Mouse (Mus musculus) midbrain, embryonic 16.5 days (tissue): Measurements from ENCODE around the gene Phldb3. TPM values are rescaled to one million over a fixed set of nuclear protein-coding genes. Genes with fewer than 3 reads are reported as not detected.
A peak's percentile ranks its signal among the peaks of the same experiment; 100 is the strongest.

Source experiments
- ATAC-seq: fragments of 200-750 bp; cut with Nextera tagmentation; 2 replicates; pipeline ENCODE4 v1.8.0; 2017; ENCODE audit warnings: moderate TSS enrichment
- H3K27ac ChIP-seq: fragments of 300-500 bp; sonication (generic); 2 replicates; pipeline ENCODE4 v1.5.1; 2014; ENCODE audit warnings: mild to moderate bottlenecking, low read length, mixed read lengths
- H3K27me3 ChIP-seq: fragments of 300-500 bp; sonication (generic); 2 replicates; pipeline ENCODE4 v1.6.1; 2014; ENCODE audit warnings: low read depth, low read length, mixed read lengths; ENCODE audit not compliant: control insufficient read depth, insufficient read depth
- H3K36me3 ChIP-seq: fragments of 300-500 bp; sonication (generic); 2 replicates; pipeline ENCODE4 v1.6.1; 2014; ENCODE audit warnings: mild to moderate bottlenecking, low read length, moderate library complexity, mixed read lengths; ENCODE audit not compliant: control insufficient read depth, insufficient read depth
- H3K4me1 ChIP-seq: fragments of 300-500 bp; sonication (generic); 2 replicates; pipeline ENCODE4 v1.6.1; 2014; ENCODE audit warnings: mild to moderate bottlenecking, low read length, mixed read lengths; ENCODE audit not compliant: control insufficient read depth, insufficient read depth
- H3K4me2 ChIP-seq: fragments of 300-500 bp; sonication (generic); 2 replicates; pipeline ENCODE4 v1.6.1; 2014; ENCODE audit warnings: mild to moderate bottlenecking, low read length, mixed read lengths
- H3K4me3 ChIP-seq: fragments of 300-500 bp; sonication (generic); 2 replicates; pipeline ENCODE4 v1.5.1; 2014; ENCODE audit warnings: low read depth, mild to moderate bottlenecking, low read length, moderate library complexity, mixed read lengths
- H3K9ac ChIP-seq: fragments of 300-500 bp; sonication (generic); 2 replicates; pipeline ENCODE4 v1.6.1; 2014; ENCODE audit warnings: low read depth, low read length, mixed read lengths
- H3K9me3 ChIP-seq: fragments of 300-500 bp; sonication (generic); replicated peaks from 2 replicates; pipeline ENCODE4 v1.6.1; 2014; ENCODE audit warnings: mild to moderate bottlenecking, low read length, mixed read lengths; ENCODE audit not compliant: control insufficient read depth, poor library complexity, severe bottlenecking
- WGBS: fragments of 180-500 bp; shearing (Covaris S2); extraction: QIAGEN DNeasy Blood & Tissue Kit; methylation state at CpG from one replicate; pipeline ENCODE4 v1.1.7; 2014; 5-methylcytosine and 5-hydroxymethylcytosine counted together
- polyA plus RNA-seq: library from polyadenylated mRNA; unstranded; fragments of >200 nt; fragmentation: Nextera tagmentation; extraction: Ambion mirVana; gene quantifications from 2 replicates; pipeline ENCODE4 v1.2.1, GENCODE M21; 2015

Phldb3 gene
- polyA plus RNA-seq, 1 experiment from 2014 or later: not detected

DNA sequence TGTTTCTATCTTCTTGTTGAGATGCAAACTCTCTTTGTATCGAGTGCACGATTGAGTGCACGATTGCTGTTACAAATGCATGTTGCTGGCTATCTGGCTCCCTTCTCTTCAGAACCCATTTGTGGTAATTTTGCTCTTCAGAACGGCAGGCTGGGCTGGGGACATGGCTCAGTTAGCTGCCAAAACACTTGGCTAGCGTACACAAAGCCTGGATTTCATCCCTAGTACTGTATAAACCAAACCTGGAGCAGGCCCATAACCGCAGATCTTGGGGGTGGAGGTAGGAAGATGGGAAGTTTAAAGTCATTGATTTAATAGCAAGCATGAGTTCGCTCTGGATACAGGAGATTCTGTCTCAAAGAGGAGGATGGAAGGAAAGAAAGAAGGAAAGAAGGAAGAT, 5.0 kb upstream of the Phldb3 start:
- Histone ChIP-seq H3K36me3 (no peaks in the 10 kb centered on the region), H3K4me3 (no peak overlapping the region), H3K4me1 (peaks cover 1% of the 10 kb centered on the region; the same call in 1 of the 2 replicates), H3K27ac (no peak overlapping the region), H3K4me2 (no peak overlapping the region), H3K9me3 (no peaks in the 10 kb centered on the region), H3K27me3 (peaks cover 14% of the 10 kb centered on the region), H3K9ac (no peak overlapping the region)
- no peak for ATAC-seq
- WGBS: 84% methylated on average over 7 of the region's 7 CpGs

DNA sequence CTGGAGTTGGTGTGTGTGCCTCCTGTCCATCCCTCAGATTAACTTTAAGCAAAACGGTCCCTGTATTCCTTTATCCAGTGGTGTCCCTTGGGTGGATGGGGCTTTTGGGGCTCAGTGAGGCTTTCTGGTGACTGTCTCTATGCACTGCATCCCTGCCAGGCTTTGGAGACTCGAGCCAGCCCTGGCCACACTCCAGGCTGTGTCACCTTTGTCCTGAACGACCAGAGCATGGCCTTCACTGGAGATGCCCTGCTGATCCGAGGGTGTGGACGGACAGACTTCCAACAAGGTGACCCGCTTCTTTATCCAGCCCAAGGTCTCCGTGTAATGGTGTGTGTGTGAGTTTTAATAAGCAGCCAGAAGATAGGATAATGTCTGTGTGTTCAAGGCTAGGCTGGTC, 4.5 kb upstream of the Phldb3 start:
- H3K4me2 ChIP-seq: no peak overlapping the region
- no peak overlapping the region for H3K9ac ChIP-seq
- peaks cover 6% of the 10 kb centered on the region for H3K4me1 ChIP-seq
- no peak for ATAC-seq
- no peaks in the 10 kb centered on the region for H3K36me3 ChIP-seq
- WGBS: 80% methylated on average over 7 of the region's 7 CpGs
- peaks cover 19% of the 10 kb centered on the region for H3K27me3 ChIP-seq
- H3K27ac ChIP-seq: no peak overlapping the region
- H3K9me3 ChIP-seq: no peaks in the 10 kb centered on the region
- H3K4me3 ChIP-seq: no peak overlapping the region

DNA sequence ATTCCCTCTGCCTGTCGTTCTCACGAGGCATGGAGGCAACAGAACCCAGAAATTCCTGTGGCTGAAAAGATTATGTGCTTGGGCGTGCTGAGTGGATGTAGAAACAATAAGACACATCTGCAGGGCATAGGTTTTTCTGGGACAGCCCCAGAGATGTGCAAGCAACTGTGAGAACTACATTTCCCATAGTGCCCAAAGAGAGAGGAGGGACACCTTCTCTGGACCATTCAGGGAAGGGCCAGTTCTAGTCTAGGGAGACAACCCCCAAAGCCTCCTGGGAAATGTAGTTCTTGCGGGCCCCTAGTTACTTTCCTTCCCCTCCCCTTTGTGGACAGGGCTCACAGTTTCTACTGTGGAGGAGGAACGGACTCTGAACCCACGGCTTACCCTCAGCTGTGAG, 2.5 kb upstream of the Phldb3 start:
- H3K9me3 ChIP-seq: no peaks in the 10 kb centered on the region
- H3K4me2 ChIP-seq: no peak overlapping the region
- peak; percentile 82 for ATAC-seq
- H3K4me3 ChIP-seq: no peak overlapping the region
- WGBS: 49% methylated on average over 6 of the region's 6 CpGs
- no peak overlapping the region for H3K27ac ChIP-seq
- peaks cover 36% of the 10 kb centered on the region for H3K27me3 ChIP-seq
- H3K4me1 ChIP-seq: peaks cover 14% of the 10 kb centered on the region
- no peak overlapping the region for H3K9ac ChIP-seq
- no peaks in the 10 kb centered on the region for H3K36me3 ChIP-seq

DNA sequence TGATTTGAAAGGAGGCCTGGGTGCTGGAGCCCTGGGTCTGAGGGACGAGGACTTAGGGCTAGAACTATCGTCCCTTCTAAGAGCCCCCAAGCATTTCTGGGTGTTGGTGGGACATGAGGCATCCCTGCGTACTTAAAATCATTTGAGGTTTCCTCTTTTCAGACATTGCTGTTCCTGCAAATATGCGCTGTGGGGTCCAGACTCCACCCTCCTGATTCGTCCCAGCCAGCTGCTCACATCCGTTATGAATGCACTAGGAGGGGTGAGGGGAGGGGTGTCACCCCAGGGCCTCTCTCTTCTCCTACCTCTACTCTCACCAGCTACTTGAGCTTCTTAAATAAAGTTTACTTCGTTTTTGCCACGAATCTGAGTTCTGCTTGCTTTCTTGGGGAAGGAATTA, 2.0 kb upstream of the Phldb3 start:
- Histone ChIP-seq H3K4me1 (peaks cover 14% of the 10 kb centered on the region), H3K36me3 (no peaks in the 10 kb centered on the region), H3K9me3 (no peaks in the 10 kb centered on the region), H3K27me3 (peaks cover 42% of the 10 kb centered on the region), H3K4me3 (no peak overlapping the region), H3K27ac (no peak overlapping the region), H3K4me2 (no peak overlapping the region), H3K9ac (no peak overlapping the region)
- peak; percentile 15; the same call in 1 of the 2 replicates for ATAC-seq
- WGBS: 78% methylated on average over 8 of the region's 8 CpGs

DNA sequence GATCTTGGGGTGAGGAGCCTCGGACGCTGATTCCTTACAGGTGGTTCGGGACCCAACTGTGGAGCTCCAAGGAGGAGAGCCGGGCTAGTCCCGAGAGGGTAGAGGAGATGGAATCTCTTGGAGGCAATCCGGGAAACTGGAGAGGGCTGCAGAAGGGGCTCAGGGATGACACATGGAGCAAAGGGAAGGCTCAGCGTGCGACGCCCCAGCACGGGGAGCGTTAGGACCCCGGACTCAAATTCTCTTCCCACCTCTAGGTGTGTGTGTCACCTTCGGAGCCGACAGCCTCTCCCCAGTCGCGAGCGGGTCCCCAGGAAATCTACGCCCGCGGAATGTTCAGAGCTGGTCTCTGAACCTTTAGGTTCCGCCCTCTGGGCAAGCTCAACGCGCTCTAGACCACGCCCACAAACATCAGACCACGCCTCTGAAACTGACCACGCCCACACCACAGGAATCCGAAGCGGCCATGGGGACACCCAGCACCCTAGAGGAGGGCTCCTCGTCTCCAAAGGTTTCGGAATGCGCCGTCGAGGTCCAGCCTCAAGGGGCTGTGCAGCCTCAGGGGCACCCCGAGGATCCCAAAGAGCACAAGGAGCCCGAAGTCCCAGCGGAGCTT, 424 bp downstream of the Phldb3 start:
- H3K4me2 ChIP-seq: peak overlapping the region; percentile 56
- H3K9me3 ChIP-seq: no peaks in the 10 kb centered on the region
- no peak for ATAC-seq
- peaks cover 43% of the 10 kb centered on the region for H3K27me3 ChIP-seq
- no peaks in the 10 kb centered on the region for H3K36me3 ChIP-seq
- H3K4me1 ChIP-seq: peaks cover 14% of the 10 kb centered on the region
- 1% methylated on average over 36 of the region's 36 CpGs for WGBS
- H3K9ac ChIP-seq: peak overlapping the region; percentile 14; the same call in 1 of the 2 replicates
- peak overlapping the region; percentile 36 for H3K4me3 ChIP-seq
- H3K27ac ChIP-seq: no peak overlapping the region

DNA sequence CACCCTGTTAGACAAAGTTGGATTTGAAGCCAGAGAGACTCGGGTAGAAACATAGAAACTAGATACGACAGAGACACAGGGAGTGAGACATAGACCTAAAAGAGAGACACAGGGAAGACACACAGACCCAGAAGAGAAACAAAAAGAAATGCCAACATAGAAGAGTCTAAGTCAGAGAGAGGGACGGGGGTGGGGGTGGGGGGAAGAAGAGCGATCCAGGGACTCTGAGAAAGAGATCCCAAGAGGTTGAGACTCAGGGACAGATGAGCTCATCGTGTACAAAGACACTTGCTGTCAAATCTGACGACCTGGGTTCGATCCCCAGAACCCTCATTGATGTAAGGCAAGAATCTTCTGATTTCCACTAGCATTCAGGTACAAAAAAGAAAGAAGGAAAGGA, 1.1 kb downstream of the Phldb3 start:
- Histone ChIP-seq H3K9ac (no peak overlapping the region), H3K9me3 (no peaks in the 10 kb centered on the region), H3K4me1 (peaks cover 14% of the 10 kb centered on the region), H3K27me3 (peaks cover 43% of the 10 kb centered on the region), H3K27ac (no peak overlapping the region), H3K4me2 (0 out of 2 replicates have a peak overlapping the region, but pooled peaks have one; percentile 56), H3K36me3 (no peaks in the 10 kb centered on the region), H3K4me3 (no peak overlapping the region)
- no peak for ATAC-seq
- WGBS: 16% methylated on average over 7 of the region's 7 CpGs

DNA sequence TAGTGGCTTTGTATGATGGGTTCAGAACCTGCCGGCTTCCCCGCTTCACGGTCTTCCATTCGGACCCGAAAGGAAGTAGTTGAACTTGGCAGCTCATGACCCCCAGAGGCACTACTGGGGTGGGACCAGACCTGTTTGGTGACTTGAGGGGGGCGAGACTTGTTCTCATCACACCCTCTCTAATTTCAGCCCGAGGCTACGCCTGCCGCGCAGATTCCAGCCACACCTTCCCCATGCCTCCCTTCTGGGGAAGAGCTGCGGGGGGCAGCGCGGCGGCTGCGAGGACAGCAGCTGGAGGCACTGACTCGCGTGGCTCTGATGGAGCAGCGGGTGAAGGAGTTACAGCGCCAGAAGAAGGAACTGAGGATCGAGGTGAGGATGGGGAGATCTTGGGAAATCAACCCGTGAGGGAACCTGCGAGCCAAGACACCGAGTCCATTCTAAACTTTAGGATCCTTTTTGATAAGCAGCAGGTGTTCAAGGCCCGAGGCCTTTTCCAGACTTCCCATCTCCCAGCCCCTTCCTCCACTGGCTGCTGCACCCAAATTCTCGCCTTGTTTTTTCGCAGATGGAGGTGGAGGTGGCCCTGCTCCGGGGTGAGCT, 1.8 kb downstream of the Phldb3 start:
- no peak overlapping the region for H3K27ac ChIP-seq
- peaks cover 14% of the 10 kb centered on the region for H3K4me1 ChIP-seq
- no peaks in the 10 kb centered on the region for H3K9me3 ChIP-seq
- peak overlapping the region; percentile 0; the same call in 1 of the 2 replicates for H3K4me2 ChIP-seq
- no peak overlapping the region; the same call in 1 of the 2 replicates for H3K4me3 ChIP-seq
- H3K9ac ChIP-seq: no peak overlapping the region
- no peaks in the 10 kb centered on the region for H3K36me3 ChIP-seq
- 3% methylated on average over 27 of the region's 27 CpGs for WGBS
- peaks cover 43% of the 10 kb centered on the region for H3K27me3 ChIP-seq
- no peak for ATAC-seq

DNA sequence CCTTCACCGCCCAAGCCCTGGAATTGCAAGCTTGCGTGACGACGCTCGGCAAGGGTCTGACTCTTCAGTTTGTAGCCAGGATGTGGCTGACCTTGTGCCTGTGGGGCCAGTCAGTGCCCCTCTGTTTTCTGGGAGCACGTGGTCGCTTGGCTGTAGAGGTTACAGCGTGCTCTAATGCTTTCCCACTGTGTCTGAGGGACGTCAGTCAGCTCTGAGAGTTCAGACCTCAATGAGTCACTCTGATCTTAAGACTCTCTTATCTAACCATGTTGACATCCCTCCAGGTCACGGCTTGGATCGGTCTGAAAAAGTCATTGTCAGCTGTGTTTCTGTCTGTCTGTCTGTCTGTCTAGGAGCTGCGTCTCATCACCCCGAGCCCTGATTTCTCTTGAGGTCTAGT, 4.3 kb downstream of the Phldb3 start:
- no peaks in the 10 kb centered on the region for H3K36me3 ChIP-seq
- H3K4me1 ChIP-seq: peaks cover 14% of the 10 kb centered on the region
- no peaks in the 10 kb centered on the region for H3K9me3 ChIP-seq
- H3K27ac ChIP-seq: no peak overlapping the region
- peaks cover 36% of the 10 kb centered on the region for H3K27me3 ChIP-seq
- WGBS: 77% methylated on average over 13 of the region's 13 CpGs
- H3K4me3 ChIP-seq: no peak overlapping the region
- no peak overlapping the region for H3K9ac ChIP-seq
- ATAC-seq: no peak
- no peak overlapping the region for H3K4me2 ChIP-seq

DNA sequence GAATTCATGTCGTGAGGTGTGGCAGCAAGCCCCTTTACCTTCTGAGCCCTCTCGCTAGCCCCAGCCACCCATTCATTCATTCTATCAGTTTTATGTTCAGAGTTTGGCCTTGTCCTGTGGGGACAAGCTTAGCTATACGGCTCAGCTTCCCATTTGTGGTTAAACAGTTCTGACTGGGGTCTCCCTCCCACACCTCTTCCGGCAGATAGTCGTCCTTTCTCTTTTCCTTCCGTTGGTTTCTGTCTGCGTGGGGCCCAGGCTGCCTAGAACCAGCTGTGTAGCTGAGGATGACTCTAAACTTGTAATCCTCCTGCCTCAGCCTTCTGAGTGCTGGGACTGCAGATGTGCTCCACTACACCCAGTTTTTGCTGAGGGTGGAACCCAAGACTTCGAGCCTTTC, 7.2 kb downstream of the Phldb3 start:
- Histone ChIP-seq H3K27me3 (peaks cover 8% of the 10 kb centered on the region), H3K27ac (no peak overlapping the region), H3K4me3 (no peak overlapping the region), H3K4me2 (no peak overlapping the region), H3K4me1 (no peaks in the 10 kb centered on the region; the same call in 1 of the 2 replicates), H3K9ac (no peak overlapping the region), H3K9me3 (no peaks in the 10 kb centered on the region), H3K36me3 (no peaks in the 10 kb centered on the region)
- no peak for ATAC-seq
- WGBS: 80% methylated on average over 8 of the region's 8 CpGs
